Mouse (Mus musculus) olfactory bulb, adult 2 months (tissue): ENCODE measurements around the gene 5730455P16Rik.

Experiments
- CTCF ChIP-seq: fragments of 200-500 bp; IDR thresholded peaks from 2 replicates; pipeline ENCODE4 v1.5.1; 2012; ENCODE audit warnings: low read depth, mild to moderate bottlenecking, low read length, moderate library complexity; ENCODE audit not compliant: insufficient read depth
- POLR2A ChIP-seq: fragments of 200-500 bp; IDR thresholded peaks from 2 replicates; pipeline ENCODE4 v1.6.1; 2012; ENCODE audit warnings: mild to moderate bottlenecking, low read depth, low read length, moderate library complexity; ENCODE audit not compliant: insufficient read depth

DNA sequence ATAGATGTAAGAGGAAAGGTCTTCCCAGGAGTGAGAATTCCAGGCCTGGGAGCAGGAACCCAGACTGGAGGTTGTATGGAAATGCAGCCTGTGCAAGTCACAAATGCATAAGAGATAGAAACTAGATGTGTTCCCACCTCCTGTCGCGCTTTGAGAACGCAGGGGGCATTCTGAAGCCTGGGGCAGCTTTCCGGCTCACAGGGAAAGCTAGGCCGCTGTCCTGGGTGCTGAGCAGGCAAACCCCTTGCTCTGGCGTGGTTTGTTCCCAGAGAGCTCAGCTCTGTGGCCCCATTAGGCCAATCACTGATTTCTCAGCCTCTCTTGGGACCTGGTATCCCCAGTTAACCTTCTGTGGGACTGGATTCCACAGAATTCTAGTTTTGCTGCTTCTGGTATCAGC is 65.3 kb downstream of the 5730455P16Rik start:
- TF ChIP-seq CTCF (no peak), POLR2A (0 out of 2 replicates have a peak, but pooled peaks have one; percentile 25)
